Mouse (Mus musculus): Measurements from ENCODE around the gene Tmem208. TPM values are rescaled to one million over a fixed set of nuclear protein-coding genes. Genes with fewer than 3 reads are reported as not detected.
"Not testable (repeated sequence)": the region's sequence is repeated elsewhere in the genome, so short reads cannot be mapped to it uniquely, and the experiment has no call there.

The Tmem208 gene
- polyA plus RNA-seq, 1 experiment, result 67.8 TPM

DNA sequence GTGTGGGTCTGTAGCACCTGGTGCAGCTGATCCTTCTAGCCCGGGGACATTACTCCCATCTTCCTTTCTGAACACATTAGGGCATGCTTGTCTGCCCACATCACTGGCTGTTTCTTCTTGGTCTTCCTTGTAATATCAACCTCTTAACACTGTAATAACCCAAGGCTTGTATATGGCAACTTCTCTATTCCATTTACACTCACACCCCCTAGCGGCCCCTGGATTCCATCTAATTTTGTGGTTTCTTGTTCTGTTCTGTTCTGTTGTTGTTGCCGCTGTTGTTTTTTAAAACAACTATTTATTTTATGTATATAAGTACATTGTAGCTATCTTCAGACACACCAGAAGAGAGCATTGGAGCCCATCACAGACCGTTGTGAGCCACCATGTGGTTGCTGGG, 39.2 kb upstream of the Tmem208 start:
- H3K27me3 ChIP-seq (ENCODE audit: control insufficient read depth, insufficient read depth, low read length), result no peaks in the 10 kb centered on the region

GRCm38 (mm10) chr8:105288231-105288630, 37.9 kb upstream of the Tmem208 start:
- Histone ChIP-seq H3K27ac (ENCODE audit: insufficient read depth, low read length) (no peak overlapping the region), H3K4me3 (ENCODE audit: extremely low read depth, insufficient read depth, insufficient read length) (no peak overlapping the region), H3K27me3 (ENCODE audit: control insufficient read depth, insufficient read depth, low read length) (no peaks in the 10 kb centered on the region), H3K4me1 (ENCODE audit: control insufficient read depth, insufficient read depth, insufficient read length) (peaks cover 11% of the 10 kb centered on the region), H3K36me3 (ENCODE audit: control insufficient read depth, insufficient read depth, low read length) (no peaks in the 10 kb centered on the region)
- 90% methylated on average over 5 of the region's 5 CpGs for WGBS
- DNase-seq (ENCODE audit: low read depth in 1 of 2, low spot score in 2 of 2), result no peak
- TF ChIP-seq CTCF (IDR thresholded peaks at IDR 0.05; ENCODE audit: extremely low read depth, insufficient read depth, insufficient read length, insufficient replicate concordance) (no peak), POLR2A (IDR thresholded peaks at IDR 0.05; ENCODE audit: low read depth, low read length) (no peak)

More for the DNA sequence above, 39.2 kb upstream of the Tmem208 start:
- H3K27ac ChIP-seq (ENCODE audit: insufficient read depth, low read length), result no peak overlapping the region
- H3K4me1 ChIP-seq (ENCODE audit: control insufficient read depth, insufficient read depth, insufficient read length), result peaks cover 11% of the 10 kb centered on the region
- WGBS, result 91% methylated on average over 4 of the region's 4 CpGs
- H3K4me3 ChIP-seq (ENCODE audit: extremely low read depth, insufficient read depth, insufficient read length), result no peak overlapping the region
- H3K36me3 ChIP-seq (ENCODE audit: control insufficient read depth, insufficient read depth, low read length), result no peaks in the 10 kb centered on the region
- no peak for DNase-seq (ENCODE audit: low read depth in 1 of 2, low spot score in 2 of 2)
- TF ChIP-seq CTCF (IDR thresholded peaks at IDR 0.05; ENCODE audit: extremely low read depth, insufficient read depth, insufficient read length, insufficient replicate concordance) (no peak), POLR2A (IDR thresholded peaks at IDR 0.05; ENCODE audit: low read depth, low read length) (no peak)

GRCm38 (mm10) chr8:105288958-105289732, 37.0 kb upstream of the Tmem208 start:
- H3K36me3 ChIP-seq (ENCODE audit: control insufficient read depth, insufficient read depth, low read length), result no peaks in the 10 kb centered on the region
- WGBS, result under 1% methylated on average over 53 of the region's 53 CpGs
- DNase-seq (ENCODE audit: low read depth in 1 of 2, low spot score in 2 of 2), result peak; percentile 92 to 95
- H3K27ac ChIP-seq (ENCODE audit: insufficient read depth, low read length), result peak overlapping the region; percentile 75
- H3K27me3 ChIP-seq (ENCODE audit: control insufficient read depth, insufficient read depth, low read length), result no peaks in the 10 kb centered on the region
- peak overlapping the region; percentile 85 for H3K4me3 ChIP-seq (ENCODE audit: extremely low read depth, insufficient read depth, insufficient read length)
- peak; percentile 9 for TF ChIP-seq POLR2A (IDR thresholded peaks at IDR 0.05; ENCODE audit: low read depth, low read length)
- no peak for TF ChIP-seq CTCF (IDR thresholded peaks at IDR 0.05; ENCODE audit: extremely low read depth, insufficient read depth, insufficient read length, insufficient replicate concordance)
- peaks cover 11% of the 10 kb centered on the region for H3K4me1 ChIP-seq (ENCODE audit: control insufficient read depth, insufficient read depth, insufficient read length)

DNA sequence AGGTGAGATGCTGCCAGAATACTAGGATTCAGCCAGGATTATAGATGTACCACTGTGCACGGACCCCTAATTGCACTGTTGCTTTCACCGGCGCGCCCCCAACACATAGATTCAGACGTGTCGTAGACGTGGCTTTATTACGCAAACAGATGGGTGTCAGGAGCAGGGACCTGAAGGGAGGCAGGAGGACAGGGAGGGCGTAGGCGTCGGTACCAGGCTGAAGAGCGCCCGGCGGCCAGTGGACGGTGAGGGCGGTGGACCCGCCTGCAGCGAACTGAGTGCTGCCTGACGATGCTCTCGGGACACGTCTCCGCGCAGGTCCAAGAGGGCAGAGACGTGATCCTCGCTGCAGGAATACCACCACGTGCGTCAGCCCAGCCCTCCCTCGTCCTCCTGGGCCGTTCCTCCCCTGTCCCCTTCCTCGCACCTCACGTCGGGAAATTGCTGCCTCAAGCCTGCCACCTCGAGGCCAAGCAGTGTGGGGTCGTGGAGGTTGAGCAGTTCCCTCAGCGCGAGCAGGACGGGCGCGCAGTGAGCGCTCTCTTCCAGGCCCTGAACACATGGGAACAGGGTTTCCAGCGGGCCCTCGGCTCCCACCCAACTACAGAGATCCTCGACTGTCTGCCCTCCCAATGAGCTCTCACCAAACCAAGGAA, 36.2 kb upstream of the Tmem208 start, which contains the start of gene 4931428F04Rik:
Gene 4931428F04Rik (minus strand): TSS at position 60 of the 656 bp plus-strand sequence.
- Histone ChIP-seq H3K4me1 (ENCODE audit: control insufficient read depth, insufficient read depth, insufficient read length) (peaks cover 11% of the 10 kb centered on the region), H3K4me3 (ENCODE audit: extremely low read depth, insufficient read depth, insufficient read length) (peak within 1 kb of the TSS; percentile 85), H3K27ac (ENCODE audit: insufficient read depth, low read length) (peak within 1 kb of the TSS; percentile 75), H3K36me3 (ENCODE audit: control insufficient read depth, insufficient read depth, low read length) (no peaks in the 10 kb centered on the region), H3K27me3 (ENCODE audit: control insufficient read depth, insufficient read depth, low read length) (no peaks in the 10 kb centered on the region)
- peak in 1 of 2 experiments; percentile 45 for DNase-seq (ENCODE audit: low read depth in 1 of 2, low spot score in 2 of 2)
- 8% methylated on average over 43 of the region's 43 CpGs for WGBS
- TF ChIP-seq CTCF (IDR thresholded peaks at IDR 0.05; ENCODE audit: extremely low read depth, insufficient read depth, insufficient read length, insufficient replicate concordance), result peak; percentile 22; the same call in 1 of the 2 replicates
- no peak for TF ChIP-seq POLR2A (IDR thresholded peaks at IDR 0.05; ENCODE audit: low read depth, low read length)

DNA sequence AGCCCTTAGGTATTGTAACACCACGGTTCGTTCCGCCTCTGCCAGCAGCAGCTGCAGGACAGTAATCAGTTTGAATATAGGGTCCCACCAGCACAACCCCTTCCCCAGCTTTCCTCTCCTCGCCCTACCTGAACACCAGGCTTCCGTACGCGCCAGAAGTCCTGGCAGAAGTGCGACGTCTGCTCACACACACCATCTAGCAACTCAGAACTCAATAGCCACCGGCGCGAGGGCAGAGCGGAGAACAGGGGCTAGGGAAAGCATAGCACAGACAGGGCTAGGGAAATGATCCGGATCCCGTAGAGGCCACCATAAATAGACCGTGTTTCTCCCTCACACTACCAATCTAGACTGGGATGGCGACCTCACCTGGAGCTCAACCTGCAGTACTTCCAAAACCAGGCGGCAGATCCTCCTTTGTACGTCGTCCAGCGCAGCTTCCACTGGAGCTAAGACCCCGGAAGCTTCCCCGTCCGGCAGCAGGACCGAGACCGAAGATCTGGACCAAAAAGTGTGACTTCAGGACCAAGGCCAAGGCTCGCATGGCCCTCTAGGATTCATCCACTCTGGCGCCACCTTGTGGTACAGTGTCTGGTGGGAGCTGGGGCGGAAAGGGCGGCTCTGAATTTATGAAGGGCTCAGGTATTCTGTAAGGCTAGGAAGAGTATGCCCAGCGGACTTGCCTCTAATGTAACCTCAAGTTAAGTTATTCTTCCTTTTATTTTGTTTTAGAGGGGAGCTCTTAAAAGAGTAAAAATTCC, 35.4 kb upstream of the Tmem208 start:
- Histone ChIP-seq H3K27me3 (ENCODE audit: control insufficient read depth, insufficient read depth, low read length) (no peaks in the 10 kb centered on the region), H3K27ac (ENCODE audit: insufficient read depth, low read length) (no peak overlapping the region), H3K4me3 (ENCODE audit: extremely low read depth, insufficient read depth, insufficient read length) (no peak overlapping the region), H3K36me3 (ENCODE audit: control insufficient read depth, insufficient read depth, low read length) (no peaks in the 10 kb centered on the region), H3K4me1 (ENCODE audit: control insufficient read depth, insufficient read depth, insufficient read length) (peaks cover 11% of the 10 kb centered on the region)
- WGBS, result 27% methylated on average over 31 of the region's 31 CpGs
- peak; percentile 72 to 88 for DNase-seq (ENCODE audit: low read depth in 1 of 2, low spot score in 2 of 2)
- TF ChIP-seq POLR2A (IDR thresholded peaks at IDR 0.05; ENCODE audit: low read depth, low read length) (no peak), CTCF (IDR thresholded peaks at IDR 0.05; ENCODE audit: extremely low read depth, insufficient read depth, insufficient read length, insufficient replicate concordance) (peak; percentile 93; the same call in 1 of the 2 replicates)

- not testable (repeated sequence) for H3K36me3 ChIP-seq (ENCODE audit: control insufficient read depth, insufficient read depth, low read length); H3K4me3 ChIP-seq (ENCODE audit: extremely low read depth, insufficient read depth, insufficient read length); H3K27me3 ChIP-seq (ENCODE audit: control insufficient read depth, insufficient read depth, low read length); DNase-seq (ENCODE audit: low read depth in 1 of 2, low spot score in 2 of 2); H3K27ac ChIP-seq (ENCODE audit: insufficient read depth, low read length)
- H3K4me1 ChIP-seq (ENCODE audit: control insufficient read depth, insufficient read depth, insufficient read length), result peaks cover 11% of the 10 kb centered on the region
- WGBS, result 85% methylated on average over 8 of the region's 8 CpGs
Measured at GRCm38 (mm10) chr8:105291364-105291763, 34.8 kb upstream of the Tmem208 start.
